Mouse (Mus musculus): ENCODE results near the gene Ptgdr2. TPM values are rescaled to one million over a fixed set of nuclear protein-coding genes. Genes with fewer than 3 reads are reported as not detected.

The Ptgdr2 gene
- polyA plus RNA-seq, 1 experiment from 2014 or later = 0.11 TPM

GRCm38 (mm10) chr19:10959085-10959977, 22.4 kb downstream of the Ptgdr2 start:
- H3K36me3 ChIP-seq (ENCODE audit: control insufficient read depth, insufficient read depth, low read length) = no peaks in the 10 kb centered on the region
- H3K4me2 ChIP-seq (ENCODE audit: low read depth, low read length) = no peak overlapping the region
- no peaks in the 10 kb centered on the region for H3K9me3 ChIP-seq (ENCODE audit: control insufficient read depth, low read length)
- no peak overlapping the region for H3K4me3 ChIP-seq (ENCODE audit: low read depth, low read length)
- no peaks in the 10 kb centered on the region for H3K4me1 ChIP-seq (ENCODE audit: control insufficient read depth, insufficient read depth, low read length)
- H3K27me3 ChIP-seq (ENCODE audit: control insufficient read depth, insufficient read depth, low read length) = no peaks in the 10 kb centered on the region
- peak; percentile 76 for ATAC-seq (ENCODE audit: low read depth)
- H3K27ac ChIP-seq (ENCODE audit: low read depth, low read length) = no peak overlapping the region
- WGBS = 34% methylated on average over 11 of the region's 11 CpGs
- no peak overlapping the region for H3K9ac ChIP-seq (replicated peaks; ENCODE audit: low read depth, low read length)

GRCm38 (mm10) chr19:10959978-10960346, 23.0 kb downstream of the Ptgdr2 start:
- 41% methylated on average over 12 of the region's 12 CpGs for WGBS
- Histone ChIP-seq H3K27ac (ENCODE audit: low read depth, low read length) (no peak overlapping the region), H3K4me3 (ENCODE audit: low read depth, low read length) (no peak overlapping the region), H3K9me3 (ENCODE audit: control insufficient read depth, low read length) (no peaks in the 10 kb centered on the region), H3K9ac (replicated peaks; ENCODE audit: low read depth, low read length) (no peak overlapping the region), H3K36me3 (ENCODE audit: control insufficient read depth, insufficient read depth, low read length) (no peaks in the 10 kb centered on the region), H3K4me1 (ENCODE audit: control insufficient read depth, insufficient read depth, low read length) (no peaks in the 10 kb centered on the region), H3K27me3 (ENCODE audit: control insufficient read depth, insufficient read depth, low read length) (no peaks in the 10 kb centered on the region), H3K4me2 (ENCODE audit: low read depth, low read length) (no peak overlapping the region)
- ATAC-seq (ENCODE audit: low read depth) = no peak

- no peak overlapping the region for H3K4me2 ChIP-seq (ENCODE audit: low read depth, low read length)
- 91% methylated on average over 7 of the region's 7 CpGs for WGBS
These were observed 28.8 kb downstream of the Ptgdr2 start for GRCm38 (mm10) chr19:10965721-10966120.

GRCm38 (mm10) chr19:10968578-10968977, 31.6 kb downstream of the Ptgdr2 start:
- Histone ChIP-seq H3K4me2 (ENCODE audit: low read depth, low read length) (no peak overlapping the region), H3K9ac (replicated peaks; ENCODE audit: low read depth, low read length) (no peak overlapping the region), H3K27ac (ENCODE audit: low read depth, low read length) (no peak overlapping the region), H3K36me3 (ENCODE audit: control insufficient read depth, insufficient read depth, low read length) (no peaks in the 10 kb centered on the region), H3K4me3 (ENCODE audit: low read depth, low read length) (no peak overlapping the region), H3K27me3 (ENCODE audit: control insufficient read depth, insufficient read depth, low read length) (no peaks in the 10 kb centered on the region), H3K4me1 (ENCODE audit: control insufficient read depth, insufficient read depth, low read length) (no peaks in the 10 kb centered on the region), H3K9me3 (ENCODE audit: control insufficient read depth, low read length) (no peaks in the 10 kb centered on the region)
- no peak for ATAC-seq (ENCODE audit: low read depth)
- WGBS = 93% methylated on average over 7 of the region's 7 CpGs

More at GRCm38 (mm10) chr19:10965721-10966120, 28.8 kb downstream of the Ptgdr2 start:
- Histone ChIP-seq H3K36me3 (ENCODE audit: control insufficient read depth, insufficient read depth, low read length) (no peaks in the 10 kb centered on the region), H3K4me1 (ENCODE audit: control insufficient read depth, insufficient read depth, low read length) (no peaks in the 10 kb centered on the region), H3K9ac (replicated peaks; ENCODE audit: low read depth, low read length) (no peak overlapping the region), H3K27me3 (ENCODE audit: control insufficient read depth, insufficient read depth, low read length) (no peaks in the 10 kb centered on the region), H3K4me3 (ENCODE audit: low read depth, low read length) (no peak overlapping the region), H3K27ac (ENCODE audit: low read depth, low read length) (no peak overlapping the region), H3K9me3 (ENCODE audit: control insufficient read depth, low read length) (no peaks in the 10 kb centered on the region)
- ATAC-seq (ENCODE audit: low read depth) = no peak

GRCm38 (mm10) chr19:10970457-10970856, 33.5 kb downstream of the Ptgdr2 start:
- no peaks in the 10 kb centered on the region for H3K27me3 ChIP-seq (ENCODE audit: control insufficient read depth, insufficient read depth, low read length)
- no peak overlapping the region for H3K4me3 ChIP-seq (ENCODE audit: low read depth, low read length)
- ATAC-seq (ENCODE audit: low read depth) = no peak
- no peaks in the 10 kb centered on the region for H3K36me3 ChIP-seq (ENCODE audit: control insufficient read depth, insufficient read depth, low read length)
- no peak overlapping the region for H3K27ac ChIP-seq (ENCODE audit: low read depth, low read length)
- H3K4me2 ChIP-seq (ENCODE audit: low read depth, low read length) = no peak overlapping the region
- no peak overlapping the region for H3K9ac ChIP-seq (replicated peaks; ENCODE audit: low read depth, low read length)
- 86% methylated on average over 3 of the region's 3 CpGs for WGBS
- H3K4me1 ChIP-seq (ENCODE audit: control insufficient read depth, insufficient read depth, low read length) = no peaks in the 10 kb centered on the region
- H3K9me3 ChIP-seq (ENCODE audit: control insufficient read depth, low read length) = no peaks in the 10 kb centered on the region

- H3K27me3 ChIP-seq (ENCODE audit: control insufficient read depth, insufficient read depth, low read length) = no peaks in the 10 kb centered on the region
- ATAC-seq (ENCODE audit: low read depth) = no peak
- no peak overlapping the region for H3K27ac ChIP-seq (ENCODE audit: low read depth, low read length)
- no peak overlapping the region for H3K9ac ChIP-seq (replicated peaks; ENCODE audit: low read depth, low read length)
- no peaks in the 10 kb centered on the region for H3K36me3 ChIP-seq (ENCODE audit: control insufficient read depth, insufficient read depth, low read length)
- no peaks in the 10 kb centered on the region for H3K4me1 ChIP-seq (ENCODE audit: control insufficient read depth, insufficient read depth, low read length)
- no peak overlapping the region for H3K4me3 ChIP-seq (ENCODE audit: low read depth, low read length)
- H3K4me2 ChIP-seq (ENCODE audit: low read depth, low read length) = no peak overlapping the region
- WGBS = 49% methylated on average over 3 of the region's 3 CpGs
- H3K9me3 ChIP-seq (ENCODE audit: control insufficient read depth, low read length) = no peaks in the 10 kb centered on the region
These were observed 35.7 kb downstream of the Ptgdr2 start for GRCm38 (mm10) chr19:10972660-10973059.

- Histone ChIP-seq H3K27ac (ENCODE audit: low read depth, low read length) (no peak overlapping the region), H3K4me3 (ENCODE audit: low read depth, low read length) (no peak overlapping the region), H3K27me3 (ENCODE audit: control insufficient read depth, insufficient read depth, low read length) (no peaks in the 10 kb centered on the region), H3K9me3 (ENCODE audit: control insufficient read depth, low read length) (no peaks in the 10 kb centered on the region), H3K9ac (replicated peaks; ENCODE audit: low read depth, low read length) (no peak overlapping the region), H3K4me2 (ENCODE audit: low read depth, low read length) (no peak overlapping the region), H3K36me3 (ENCODE audit: control insufficient read depth, insufficient read depth, low read length) (no peaks in the 10 kb centered on the region), H3K4me1 (ENCODE audit: control insufficient read depth, insufficient read depth, low read length) (no peaks in the 10 kb centered on the region)
- ATAC-seq (ENCODE audit: low read depth) = no peak
- 49% methylated on average over 2 of the region's 2 CpGs for WGBS
These were observed 36.2 kb downstream of the Ptgdr2 start for GRCm38 (mm10) chr19:10973187-10973586.

GRCm38 (mm10) chr19:10974238-10974865, 37.4 kb downstream of the Ptgdr2 start, which contains the start of gene Ms4a10:
Gene Ms4a10 (minus strand): TSS chr19:10974670.
- 77% methylated on average over 4 of the region's 4 CpGs for WGBS
- Histone ChIP-seq H3K4me2 (ENCODE audit: low read depth, low read length) (no peak within 1 kb of the TSS), H3K9ac (replicated peaks; ENCODE audit: low read depth, low read length) (no peak within 1 kb of the TSS), H3K36me3 (ENCODE audit: control insufficient read depth, insufficient read depth, low read length) (no peaks in the 10 kb centered on the region), H3K4me3 (ENCODE audit: low read depth, low read length) (no peak within 1 kb of the TSS), H3K4me1 (ENCODE audit: control insufficient read depth, insufficient read depth, low read length) (no peaks in the 10 kb centered on the region), H3K27ac (ENCODE audit: low read depth, low read length) (no peak within 1 kb of the TSS), H3K27me3 (ENCODE audit: control insufficient read depth, insufficient read depth, low read length) (no peaks in the 10 kb centered on the region), H3K9me3 (ENCODE audit: control insufficient read depth, low read length) (no peaks in the 10 kb centered on the region)
- ATAC-seq (ENCODE audit: low read depth) = no peak

- no peak overlapping the region for H3K27ac ChIP-seq (ENCODE audit: low read depth, low read length)
- H3K4me2 ChIP-seq (ENCODE audit: low read depth, low read length) = no peak overlapping the region
- H3K9me3 ChIP-seq (ENCODE audit: control insufficient read depth, low read length) = no peaks in the 10 kb centered on the region
- no peaks in the 10 kb centered on the region for H3K36me3 ChIP-seq (ENCODE audit: control insufficient read depth, insufficient read depth, low read length)
- WGBS = 87% methylated on average over 2 of the region's 2 CpGs
- H3K27me3 ChIP-seq (ENCODE audit: control insufficient read depth, insufficient read depth, low read length) = no peaks in the 10 kb centered on the region
- H3K9ac ChIP-seq (replicated peaks; ENCODE audit: low read depth, low read length) = no peak overlapping the region
- no peak overlapping the region for H3K4me3 ChIP-seq (ENCODE audit: low read depth, low read length)
- H3K4me1 ChIP-seq (ENCODE audit: control insufficient read depth, insufficient read depth, low read length) = no peaks in the 10 kb centered on the region
- no peak for ATAC-seq (ENCODE audit: low read depth)
These were observed 38.2 kb downstream of the Ptgdr2 start for GRCm38 (mm10) chr19:10975187-10975586.

All from neural tube, embryonic 14.5 days (tissue).